Mouse (Mus musculus): ENCODE data around the gene Kl.

GRCm38 (mm10) chr5:150949131-150949530 lies 3.3 kb upstream of the Kl start:
- no peak for TF ChIP-seq CTCF (IDR thresholded peaks at IDR 0.05; ENCODE audit: insufficient read depth, low read length)
- TF ChIP-seq POLR2A (IDR thresholded peaks at IDR 0.05; ENCODE audit: borderline replicate concordance, extremely low read depth, low read depth, low read length): no peak
